Mouse (Mus musculus): ENCODE results near the gene Gm13288.
"Not testable (repeated sequence)": the region's sequence is repeated elsewhere in the genome, so short reads cannot be mapped to it uniquely, and the experiment has no call there.

The Gm13288 gene

GRCm38 (mm10) chr4:88805231-88805630 lies at the start of gene Gm13288:
Gm13288 (plus strand) TSS chr4:88805531.
- DNase-seq: not testable (repeated sequence)

- DNase-seq: not testable (repeated sequence)
Observed at GRCm38 (mm10) chr4:88756581-88757513, 48.5 kb upstream of the Gm13288 start.

- peak; percentile 87 to 90 for DNase-seq
Observed at GRCm38 (mm10) chr4:88757628-88758031, 47.7 kb upstream of the Gm13288 start.

GRCm38 (mm10) chr4:88758751-88759150 lies 46.6 kb upstream of the Gm13288 start:
- DNase-seq: not testable (repeated sequence)

- DNase-seq: peak in 1 of 2 experiments; percentile 35
Observed at GRCm38 (mm10) chr4:88759610-88760268, 45.6 kb upstream of the Gm13288 start, which contains the start of gene Gm13283. Gm13283 (plus strand) TSS chr4:88760119.

GRCm38 (mm10) chr4:88760431-88760830 lies 44.9 kb upstream of the Gm13288 start:
- DNase-seq: peak; percentile 46 to 57

- DNase-seq: peak; percentile 68 to 69
Observed at GRCm38 (mm10) chr4:88761776-88762175, 43.6 kb upstream of the Gm13288 start.

GRCm38 (mm10) chr4:88762341-88762740 lies 43.0 kb upstream of the Gm13288 start:
- DNase-seq: peak in 1 of 2 experiments; percentile 29

- peak in 1 of 2 experiments; percentile 14 for DNase-seq
Observed at GRCm38 (mm10) chr4:88763384-88764018, 41.8 kb upstream of the Gm13288 start.

- DNase-seq: not testable (repeated sequence)
Observed at GRCm38 (mm10) chr4:88773534-88773933, 31.8 kb upstream of the Gm13288 start, which contains the start of gene Gm13290. Gm13290 (plus strand) TSS chr4:88773834.

- not testable (repeated sequence) for DNase-seq
Observed at GRCm38 (mm10) chr4:88776622-88777021, 28.7 kb upstream of the Gm13288 start, which contains the start of gene Gm13289. Gm13289 (plus strand) TSS chr4:88776922.

GRCm38 (mm10) chr4:88779550-88779949 lies 25.8 kb upstream of the Gm13288 start, which contains the start of gene Gm13272:
Gm13272 (plus strand) TSS chr4:88779850.
- not testable (repeated sequence) for DNase-seq

- not testable (repeated sequence) for DNase-seq
Observed at GRCm38 (mm10) chr4:88780320-88780719, 25.0 kb upstream of the Gm13288 start.

GRCm38 (mm10) chr4:88781831-88782230 lies 23.5 kb upstream of the Gm13288 start, which contains the start of gene Ifnz:
Ifnz (plus strand) TSS chr4:88782131.
- not testable (repeated sequence) for DNase-seq

GRCm38 (mm10) chr4:88782335-88782734 lies 23.0 kb upstream of the Gm13288 start:
- DNase-seq: not testable (repeated sequence)

GRCm38 (mm10) chr4:88785409-88785808 lies 19.9 kb upstream of the Gm13288 start, which contains the start of gene Gm13276:
Gm13276 (plus strand) TSS chr4:88785709.
- DNase-seq: not testable (repeated sequence)

GRCm38 (mm10) chr4:88788402-88788801 lies 16.9 kb upstream of the Gm13288 start, which contains the start of gene Gm13277:
Gm13277 (plus strand) TSS chr4:88788632.
- peak; percentile 57 to 58 for DNase-seq

- DNase-seq: not testable (repeated sequence)
Observed at GRCm38 (mm10) chr4:88791250-88791649, 14.1 kb upstream of the Gm13288 start, which contains the start of gene Gm13278. Gm13278 (plus strand) TSS chr4:88791550.

- peak; percentile 66 to 79 for DNase-seq
Observed at GRCm38 (mm10) chr4:88793936-88794675, 11.2 kb upstream of the Gm13288 start, which contains the start of gene Gm13275. Gm13275 (plus strand) TSS chr4:88794487.

GRCm38 (mm10) chr4:88797097-88797496 lies 8.2 kb upstream of the Gm13288 start, which contains the start of gene Gm13279:
Gm13279 (plus strand) TSS chr4:88797397.
- not testable (repeated sequence) for DNase-seq

- DNase-seq: not testable (repeated sequence)
Observed at GRCm38 (mm10) chr4:88799365-88799764, 6.0 kb upstream of the Gm13288 start, which contains the start of gene Gm13285. Gm13285 (plus strand) TSS chr4:88799665.

Data from spleen, adult 18-20 months (tissue).